Comparison of ENCODE assay signal across 8 mouse cellular contexts in the genomic region with DNA sequence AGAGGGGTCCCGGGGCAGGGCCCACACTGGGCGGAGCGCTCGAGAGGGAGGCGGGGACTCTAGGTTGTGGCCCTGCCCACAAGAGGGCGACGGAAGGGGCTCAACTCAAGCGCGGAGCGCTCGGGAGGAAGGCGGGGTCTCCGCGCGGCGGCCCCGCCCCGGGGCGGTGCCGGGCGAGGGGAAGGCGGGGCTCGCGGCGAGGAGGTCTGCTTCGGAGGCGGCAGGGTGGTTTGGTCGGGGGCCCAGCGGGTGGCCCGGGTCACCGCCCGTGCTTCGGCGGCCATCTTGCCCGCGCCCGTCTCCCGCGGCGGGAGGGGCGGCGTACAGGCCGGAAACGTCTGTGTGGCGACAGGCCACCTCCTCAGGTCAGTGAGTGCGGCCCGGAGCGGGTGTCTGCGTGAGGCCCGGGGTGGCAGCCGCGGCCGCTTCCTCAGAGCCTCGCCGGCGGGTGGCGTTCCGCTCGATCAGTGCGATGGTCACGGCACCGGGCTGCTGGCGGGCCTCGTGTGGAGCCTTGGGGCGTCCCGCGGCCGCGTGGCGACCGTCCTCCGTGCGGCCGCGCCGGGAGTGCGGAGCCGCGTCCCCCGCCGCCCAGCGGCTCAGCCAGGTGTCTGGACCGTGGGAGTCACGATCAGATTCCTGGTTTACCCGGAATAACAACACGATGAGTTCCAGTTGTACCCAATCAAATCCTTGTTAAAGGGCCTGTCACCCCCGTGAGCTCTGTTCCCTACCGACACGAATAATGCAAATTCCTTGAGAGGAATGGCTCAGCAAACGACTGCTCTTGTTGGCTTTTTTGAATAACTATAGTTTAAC. TPM values are rescaled to one million over a fixed set of nuclear protein-coding genes. Genes with fewer than 3 reads are reported as not detected.
A peak's percentile ranks its signal among the peaks of the same experiment; 100 is the strongest.
DNase-seq lines count a peak whose midpoint lies in the region; ATAC-seq and TF ChIP-seq lines count a peak whose summit lies in the region.

A gene (plus strand): TSS at position 176 of the 819 bp plus-strand sequence.

- peaks cover 14% of the 10 kb centered on the region for H3K4me1 ChIP-seq in hindbrain, embryonic 15.5 days (replicated peaks)

- peak; percentile 94 for ATAC-seq in Patski
- peak; percentile 98 for ATAC-seq in hindbrain, embryonic 15.5 days (ENCODE audit: low FRiP score, low read depth)

- POLR2A ChIA-PET in Patski (lab: Charles Lee), result interaction anchor here (0.6 kb wide), 1 partner anchor 99 kb away, joined by 3 read pairs; no protein-coding TSS in a partner anchor

- in situ Hi-C loops in Patski (cut with MboI; ENCODE audit: low pct_unique_long_range_greater_than_20kb), result no loop called here

- H3K27me3 ChIP-seq in Patski, result no peaks in the 10 kb centered on the region
- no peaks in the 10 kb centered on the region for H3K27me3 ChIP-seq in hindbrain, embryonic 15.5 days

- peak; percentile 19 for DNase-seq in Patski (ENCODE audit: low read depth, low spot score)
- peak; percentile 92 to 95 for DNase-seq in cerebellum, postnatal 14 days
- DNase-seq in frontal cortex, postnatal 25 days (ENCODE audit: low spot score in 2 of 2), result peak; percentile 60 to 76
- DNase-seq in left cerebral cortex, adult 11 months (ENCODE audit: low spot score), result peak; percentile 67
- peak; percentile 93 to 94 for DNase-seq in lung, postnatal 4 days
- peak; percentile 86 for DNase-seq in retina, postnatal 7 days (ENCODE audit: low read depth, low spot score)
- DNase-seq in urinary bladder, adult 2 months (ENCODE audit: low spot score), result peak; percentile 85

- H3K4me3 ChIP-seq in hindbrain, embryonic 15.5 days, result peak within 1 kb of the TSS; percentile 63

- under 1% methylated on average over 88 of the region's 90 CpGs for WGBS in hindbrain, embryonic 15.5 days

- peak within 1 kb of the TSS; percentile 65 for H3K4me2 ChIP-seq in hindbrain, embryonic 15.5 days

- 0 out of 2 replicates have a peak, but pooled peaks cover 4% of the 10 kb centered on the region for H3K36me3 ChIP-seq in hindbrain, embryonic 15.5 days

- H3K27ac ChIP-seq in hindbrain, embryonic 15.5 days (replicated peaks), result peak within 1 kb of the TSS; percentile 90

- CTCF ChIA-PET in Patski (lab: Charles Lee), result no interaction called here

- peak; percentile 45 for TF ChIP-seq CTCF in Patski (IDR thresholded peaks at IDR 0.05)

- H3K9ac ChIP-seq in hindbrain, embryonic 15.5 days, result peak within 1 kb of the TSS; percentile 76

- H3K9me3 ChIP-seq in hindbrain, embryonic 15.5 days, result no peaks in the 10 kb centered on the region

RNA-seq across cellular contexts. Expression of the gene that starts here (rescaled TPM):
- 9.9 TPM for polyA plus RNA-seq in Patski (2021)
- polyA plus RNA-seq in hindbrain, embryonic 15.5 days (2015; fragmentation: Nextera tagmentation; extraction: Ambion mirVana), result 22.3 and 22.6 TPM in 2 replicates
- 8.0 and 9.7 TPM in 2 replicates for polyA plus RNA-seq in urinary bladder, adult 2 months (2012; rRNA removed)

Comparison
In these comparisons a context has a peak if more than half of its experiments do, and no peak if none do; other contexts are left out.
1. Peak in every context shown above with its lines: DNase-seq, ATAC-seq, H3K4me3 ChIP-seq and H3K27ac ChIP-seq.
2. DNase-seq: peak in every context shown above with its lines; median percentile 94 in cerebellum, postnatal 14 days; 94 in lung, postnatal 4 days; 86 in retina, postnatal 7 days; 85 in urinary bladder, adult 2 months; 68 in frontal cortex, postnatal 25 days; 67 in left cerebral cortex, adult 11 months; 19 in Patski.